Mouse (Mus musculus): ENCODE data around the gene Mmd.

The Mmd gene

DNA sequence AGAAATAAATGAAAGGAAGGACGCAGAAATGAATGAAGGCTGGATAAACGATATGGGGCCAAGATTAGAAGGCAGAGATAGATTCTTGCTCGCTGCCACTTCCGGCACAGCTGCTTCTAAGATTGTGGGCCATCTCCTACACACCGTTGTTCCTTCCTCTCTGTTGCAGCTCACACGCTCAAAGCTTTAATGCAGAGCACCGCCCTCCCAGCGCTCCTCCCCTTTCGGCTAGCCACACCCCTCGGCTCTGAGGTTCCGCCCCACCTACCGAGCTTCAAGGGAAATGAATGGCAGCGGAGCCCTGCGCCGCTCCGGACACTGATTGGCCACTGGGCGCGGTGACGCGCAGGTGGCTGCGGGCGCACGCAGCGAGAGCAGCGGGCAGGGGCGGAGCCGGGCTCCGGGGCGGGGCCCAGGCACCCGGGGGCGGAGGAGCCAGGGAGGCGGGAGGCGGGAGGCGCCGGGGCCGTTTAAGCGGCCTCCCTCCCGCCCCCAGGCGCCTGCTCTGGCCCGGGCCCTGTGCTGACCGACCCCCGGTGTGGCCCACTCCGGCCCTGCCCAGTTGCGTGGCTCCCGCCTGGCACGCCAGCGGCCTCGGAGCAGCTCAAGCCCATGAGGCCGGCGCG lies at the start of gene Mmd:
Mmd (plus strand) TSS at position 432 of the 626 bp plus-strand sequence.
- DNase-seq, result peak; percentile 99

DNA sequence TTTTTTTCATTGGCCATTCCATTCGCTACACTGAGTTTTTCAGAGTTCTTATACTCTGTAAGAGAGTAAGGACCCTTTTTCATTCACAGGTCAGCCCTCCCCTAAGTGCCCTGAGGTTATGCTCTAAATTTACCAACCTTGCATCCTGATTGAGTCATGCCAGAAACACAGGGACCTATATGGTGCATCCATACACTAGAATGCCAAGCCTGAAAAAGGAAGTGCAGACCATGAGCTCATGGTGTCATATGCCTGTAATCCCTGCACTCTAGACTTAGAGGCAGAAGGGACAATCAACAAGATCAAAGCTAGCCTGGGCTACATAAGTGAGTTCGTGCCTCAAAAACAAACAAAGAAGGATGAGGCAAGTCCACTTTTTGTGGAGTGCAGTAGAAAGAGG lies 48.4 kb upstream of the Mmd start:
- no peak for DNase-seq

GRCm38 (mm10) chr11:90214246-90214645 lies 35.0 kb upstream of the Mmd start:
- no peak for DNase-seq

GRCm38 (mm10) chr11:90220022-90220645 lies 29.1 kb upstream of the Mmd start:
- no peak for DNase-seq

DNA sequence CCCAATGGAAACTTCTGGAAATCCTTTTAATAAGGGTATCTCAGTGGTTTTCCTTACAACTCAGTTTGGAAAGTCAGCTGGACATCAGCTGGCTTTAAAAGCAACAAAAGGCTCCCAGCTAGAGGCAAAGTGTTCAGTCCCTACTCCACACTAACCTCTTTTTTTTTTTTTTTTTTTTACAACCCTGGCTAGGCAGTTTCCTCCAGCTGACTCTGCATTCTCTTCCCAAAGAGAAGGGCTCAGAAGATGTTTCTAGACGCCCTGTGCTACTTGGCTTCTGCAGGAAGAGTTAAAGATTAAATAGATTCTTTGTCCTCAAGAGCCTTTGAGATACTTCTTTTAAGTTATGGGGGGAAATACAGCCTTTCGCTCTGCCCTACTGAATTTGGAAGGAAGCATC lies 28.5 kb upstream of the Mmd start:
- peak; percentile 41 for DNase-seq

GRCm38 (mm10) chr11:90224914-90225470 lies 24.3 kb upstream of the Mmd start:
- peak; percentile 60 for DNase-seq

DNA sequence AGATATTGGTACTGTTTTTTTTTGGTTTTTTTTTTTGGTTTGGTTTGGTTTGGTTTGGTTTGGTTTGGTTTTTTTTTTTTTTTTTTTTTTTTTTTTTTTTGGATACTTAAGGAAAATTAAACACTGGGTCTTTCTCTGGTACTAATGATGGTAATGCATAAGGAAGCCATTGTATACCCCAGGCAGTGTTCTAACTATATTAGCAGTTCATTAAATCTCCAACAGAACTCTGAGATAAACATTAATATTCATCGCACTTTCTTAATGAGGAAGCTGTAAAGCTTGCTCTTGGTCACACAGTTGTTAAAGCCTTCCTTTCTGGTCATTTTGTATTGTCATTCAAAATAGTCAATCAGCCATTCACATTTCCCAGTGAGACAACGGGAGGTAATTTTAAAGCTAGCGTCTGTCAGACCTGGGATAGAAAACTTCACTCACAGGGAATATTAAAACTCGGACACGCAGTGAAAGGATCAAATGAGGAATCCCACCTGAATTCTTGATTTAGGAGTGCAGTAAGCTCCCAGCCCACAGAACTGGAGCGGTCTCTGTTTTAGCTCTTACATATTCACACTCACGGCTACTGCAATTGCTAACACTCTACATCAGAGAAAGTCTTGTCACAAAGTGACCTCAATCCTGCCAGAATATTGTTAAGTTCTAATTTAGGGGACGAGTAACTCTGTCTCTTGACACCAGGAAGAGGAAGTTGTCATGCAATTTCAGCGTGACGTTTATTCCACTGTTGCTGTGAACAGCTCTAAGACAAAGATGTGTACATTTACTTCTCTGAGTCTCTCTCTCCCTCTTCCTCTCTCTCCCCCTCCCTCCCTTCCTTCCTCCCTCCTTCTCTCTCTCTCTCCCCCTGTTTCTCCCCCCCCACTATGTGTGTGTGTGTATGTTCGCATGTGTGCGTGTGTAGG lies 22.0 kb upstream of the Mmd start:
- no peak for DNase-seq

DNA sequence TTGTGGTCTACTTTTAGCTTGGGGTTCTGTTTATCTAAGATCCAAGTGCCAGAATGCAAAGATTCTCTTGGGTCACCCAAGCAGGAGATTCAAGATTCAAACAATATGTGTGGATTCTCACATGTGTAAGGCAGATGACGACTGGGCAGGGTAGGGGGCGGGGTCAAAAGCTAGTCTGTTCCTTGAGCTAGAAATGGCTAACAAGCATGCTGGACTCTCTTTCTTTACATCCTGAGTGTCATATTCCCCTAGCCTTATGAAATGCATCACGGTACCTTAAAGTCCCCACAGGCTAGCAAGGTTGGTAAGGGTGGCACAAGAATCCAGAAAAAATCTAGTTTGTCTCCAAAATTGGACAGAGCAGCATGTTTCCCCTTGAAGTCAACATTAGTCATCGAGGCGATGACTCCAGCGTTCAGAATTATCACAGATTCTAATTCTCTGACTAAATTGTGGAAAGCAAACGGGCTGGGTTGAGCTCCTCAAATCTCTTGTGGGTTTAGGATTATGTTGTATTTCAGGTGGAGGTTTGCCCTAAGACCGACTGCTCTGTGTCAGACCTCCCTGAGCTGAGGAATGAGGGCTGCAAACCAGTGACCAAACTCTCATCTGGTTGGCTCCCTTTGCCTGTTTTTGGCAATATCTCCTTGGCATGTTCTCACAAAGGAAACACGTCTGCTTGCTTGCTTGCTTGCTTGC lies 20.9 kb upstream of the Mmd start:
- no peak for DNase-seq

- DNase-seq, result no peak
Observed at GRCm38 (mm10) chr11:90229800-90230199, 19.5 kb upstream of the Mmd start.

DNA sequence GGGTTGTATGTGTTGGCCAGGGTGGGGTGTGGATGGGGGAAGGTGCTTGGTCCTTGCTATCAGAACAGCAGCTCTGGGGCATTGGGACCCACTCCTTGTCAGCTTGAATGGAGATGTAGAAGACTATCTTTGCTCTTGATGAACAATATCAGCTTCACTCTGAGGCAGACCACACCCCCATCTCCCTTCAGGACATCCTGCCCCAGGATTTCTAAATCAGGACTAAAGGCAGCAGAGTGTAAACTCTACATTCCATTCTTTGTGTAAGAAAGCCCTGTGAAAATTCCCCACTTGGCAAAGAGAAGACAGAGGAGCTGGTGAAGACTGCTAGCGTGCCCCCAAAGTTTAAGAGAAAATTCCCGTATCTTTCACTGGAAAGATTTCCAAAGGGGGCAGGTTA lies 18.6 kb upstream of the Mmd start:
- peak; percentile 47 for DNase-seq

- no peak for DNase-seq
Observed at GRCm38 (mm10) chr11:90231631-90232030, 17.6 kb upstream of the Mmd start.

DNA sequence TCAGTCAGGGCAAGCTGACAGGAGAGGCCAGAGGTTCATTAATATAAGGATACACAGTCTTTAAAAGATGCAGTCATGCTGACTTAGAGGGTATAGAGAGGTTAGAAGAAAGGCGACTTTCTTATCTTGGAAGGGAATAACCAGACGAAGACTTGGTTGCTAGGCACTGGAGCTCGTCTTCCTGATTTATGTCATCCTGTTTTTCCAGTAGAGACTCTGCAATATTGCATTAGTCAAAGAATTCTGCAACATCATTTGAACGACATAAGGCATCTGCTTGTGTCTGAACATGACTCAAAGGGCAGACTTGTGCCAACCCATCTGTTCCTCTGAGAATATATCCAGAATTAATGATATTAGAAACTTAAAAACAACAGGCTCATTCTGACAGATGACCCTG lies 16.6 kb upstream of the Mmd start:
- peak; percentile 56 for DNase-seq

GRCm38 (mm10) chr11:90235221-90235620 lies 14.0 kb upstream of the Mmd start:
- no peak for DNase-seq

DNA sequence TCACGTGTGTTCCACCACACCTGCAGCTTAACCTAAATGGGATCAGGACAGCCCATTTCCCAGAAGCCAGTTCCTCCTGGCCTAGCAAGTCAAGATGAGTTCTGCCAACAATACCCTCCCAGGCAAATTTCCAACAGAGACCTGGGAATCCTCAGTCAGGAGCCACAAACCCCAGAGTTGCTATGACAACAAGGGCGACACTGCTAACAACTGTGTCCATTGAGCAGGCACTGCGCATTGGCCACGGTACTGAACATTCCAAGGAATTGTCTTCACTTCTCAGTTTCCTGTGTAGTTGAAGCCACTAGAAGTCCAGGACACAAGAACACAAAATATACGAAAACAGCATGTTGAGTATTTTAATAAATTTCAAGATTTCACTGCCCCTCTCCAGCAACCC lies 11.6 kb upstream of the Mmd start:
- no peak for DNase-seq

- DNase-seq, result no peak
Observed at GRCm38 (mm10) chr11:90238657-90239056, 10.6 kb upstream of the Mmd start.

DNA sequence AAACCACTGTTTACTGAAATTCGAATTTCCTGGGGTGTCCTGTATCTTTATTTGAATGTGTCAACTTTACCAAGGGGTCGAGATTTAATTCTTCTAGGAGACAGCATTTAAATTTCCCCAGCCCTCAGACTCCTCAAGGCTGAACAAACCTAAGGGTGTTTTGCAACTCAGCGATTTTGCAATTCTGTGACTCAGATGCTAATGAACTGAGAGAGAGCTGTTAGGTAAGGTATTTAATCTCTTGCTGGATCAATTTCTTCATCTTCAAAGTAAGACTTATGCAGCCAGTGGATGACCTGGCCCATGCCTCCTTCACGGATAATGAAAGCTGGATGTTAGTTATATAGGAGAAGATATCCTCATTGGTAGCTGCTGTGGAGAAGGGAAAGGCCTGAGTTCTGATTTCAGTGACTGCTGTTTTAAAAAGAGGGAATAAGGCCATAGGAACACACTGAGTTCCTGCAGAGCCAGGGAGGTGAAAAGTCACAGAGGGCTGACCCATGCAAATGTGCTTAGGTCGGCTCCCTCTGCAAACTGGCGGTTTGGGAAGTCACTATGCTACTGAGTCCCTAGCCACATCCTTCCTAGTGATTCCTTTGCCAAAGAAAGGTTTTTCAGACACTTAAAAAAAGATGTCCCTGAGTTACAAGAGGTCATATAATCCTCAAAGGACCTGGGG lies 8.5 kb upstream of the Mmd start:
- peak; percentile 33 for DNase-seq

DNA sequence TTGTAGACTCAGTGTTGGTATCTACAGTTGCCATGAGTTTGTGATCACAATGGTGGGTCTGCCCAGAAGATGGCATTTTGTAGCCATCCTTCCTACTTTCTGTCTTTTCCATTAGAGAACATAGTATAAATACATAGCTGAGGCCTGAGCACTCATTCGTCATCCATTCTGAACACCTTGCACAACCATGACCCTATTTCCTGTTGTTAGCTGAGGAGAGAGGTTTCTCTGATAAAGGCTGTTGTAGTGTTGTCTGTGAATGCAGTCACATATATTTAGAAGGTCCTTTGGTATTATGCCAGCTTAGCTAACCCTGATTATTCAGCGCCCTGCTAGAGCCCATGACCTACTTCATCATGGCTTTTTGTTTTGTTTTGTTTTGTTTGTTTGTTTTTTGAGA lies 7.4 kb upstream of the Mmd start:
- DNase-seq, result no peak

GRCm38 (mm10) chr11:90243300-90243699 lies 6.0 kb upstream of the Mmd start:
- no peak for DNase-seq

DNA sequence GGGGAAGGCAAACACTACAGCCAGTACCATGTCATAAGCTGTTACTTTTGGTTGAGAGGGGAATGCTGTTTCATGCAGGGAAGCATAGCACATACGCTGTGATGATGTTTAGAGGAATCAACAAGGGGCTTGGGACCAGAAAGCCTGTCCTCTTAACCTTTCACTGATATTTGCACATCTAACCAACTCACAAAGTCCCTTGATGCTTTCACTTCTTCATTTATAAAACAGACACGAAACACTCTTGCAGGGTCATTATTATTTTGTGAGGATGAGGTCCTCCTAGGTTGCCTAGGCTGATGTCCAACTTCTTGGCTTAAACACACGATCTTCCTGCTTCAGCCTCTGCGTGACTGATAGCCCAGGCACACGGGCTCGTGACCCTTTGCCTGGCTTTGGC lies 3.6 kb upstream of the Mmd start:
- DNase-seq, result no peak

- no peak for DNase-seq
Observed at GRCm38 (mm10) chr11:90246676-90247075, 2.6 kb upstream of the Mmd start.

- DNase-seq, result no peak
Observed at GRCm38 (mm10) chr11:90247793-90248192, 1.5 kb upstream of the Mmd start.

GRCm38 (mm10) chr11:90249701-90250141 lies 465 bp downstream of the Mmd start:
- DNase-seq, result peak; percentile 22

Measured in kidney, adult 9 months (tissue).